Mouse (Mus musculus): Measurements from ENCODE around the gene Cep112.

- TF ChIP-seq EP300 (IDR thresholded peaks at IDR 0.05; ENCODE audit: insufficient read depth, low read depth, low read length) (no peak), CTCF (IDR thresholded peaks at IDR 0.05; ENCODE audit: low read depth, low read length) (peak; percentile 3)
Observed at GRCm38 (mm10) chr11:108625546-108626232, 200.7 kb downstream of the Cep112 start.

Data from ES-Bruce4 (cell line).